Mouse (Mus musculus): ENCODE measurements around the gene Zfp595. TPM values are rescaled to one million over a fixed set of nuclear protein-coding genes. Genes with fewer than 3 reads are reported as not detected.
A peak's percentile ranks its signal among the peaks of the same experiment; 100 is the strongest.
"Not testable (repeated sequence)": the region's sequence is repeated elsewhere in the genome, so short reads cannot be mapped to it uniquely, and the experiment has no call there.

The Zfp595 gene
- total RNA-seq (2022): 1 to 10 TPM; 1.3 to 2.0 (median 1.5) TPM

DNA sequence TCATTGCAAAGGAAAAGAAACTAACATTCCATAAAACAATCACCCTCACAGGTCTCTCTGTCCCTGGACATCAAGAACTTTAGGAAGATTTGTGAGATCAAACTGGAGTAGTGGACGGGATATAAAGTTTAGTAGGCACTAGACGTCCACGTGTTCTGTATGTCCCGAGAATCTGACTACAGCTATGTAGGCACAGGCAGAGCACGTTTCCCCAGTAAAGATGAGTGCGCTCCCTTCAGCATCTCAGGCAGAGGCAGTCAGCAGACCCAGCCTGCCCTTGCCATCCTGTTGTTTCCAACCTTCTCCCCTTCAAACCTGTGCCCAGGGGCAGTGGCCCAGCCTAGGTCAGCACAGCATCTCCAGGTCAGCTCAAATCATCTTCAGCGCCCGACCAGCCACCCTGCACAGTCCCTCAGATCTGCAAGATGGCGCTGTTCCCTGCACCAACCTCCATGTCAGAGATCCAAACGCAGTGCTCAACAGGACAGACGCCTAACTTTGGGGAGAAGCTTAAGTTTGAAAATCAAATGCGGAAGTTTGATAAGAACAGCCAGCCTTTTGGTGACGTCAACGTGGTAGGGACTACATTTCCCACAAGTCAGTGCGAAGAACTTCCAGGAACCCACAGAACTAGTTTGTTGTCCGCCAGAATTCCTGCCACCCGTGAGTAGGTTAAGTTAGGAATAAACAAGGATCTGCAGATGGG lies at the start of gene Zfp595:
TSS of gene Zfp595 (minus strand) at position 552 of the 706 bp plus-strand sequence.
- DNase-seq (ENCODE audit: low spot score in 2 of 2): peak; percentile 68 to 73

DNA sequence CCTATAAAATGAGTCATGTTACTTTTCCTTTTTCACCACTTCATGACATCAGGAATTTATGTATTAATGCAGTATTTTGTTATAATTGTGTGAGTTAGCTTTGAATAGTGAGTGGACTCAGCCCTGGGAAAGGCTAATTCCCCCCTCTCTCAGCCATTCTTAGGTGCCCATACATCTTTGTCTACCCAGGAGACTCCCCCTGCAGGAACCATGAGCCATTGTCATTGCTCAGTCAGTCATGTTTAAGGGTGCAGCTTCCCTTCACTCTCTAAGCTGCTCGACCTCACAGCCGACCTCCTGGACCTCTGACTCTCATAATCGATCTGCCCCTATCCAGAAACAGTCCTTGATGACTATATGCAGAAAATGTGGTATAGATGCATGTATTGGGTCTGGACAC lies 43.9 kb upstream of the Zfp595 start:
- not testable (repeated sequence) for DNase-seq (ENCODE audit: low spot score in 2 of 2)

DNA sequence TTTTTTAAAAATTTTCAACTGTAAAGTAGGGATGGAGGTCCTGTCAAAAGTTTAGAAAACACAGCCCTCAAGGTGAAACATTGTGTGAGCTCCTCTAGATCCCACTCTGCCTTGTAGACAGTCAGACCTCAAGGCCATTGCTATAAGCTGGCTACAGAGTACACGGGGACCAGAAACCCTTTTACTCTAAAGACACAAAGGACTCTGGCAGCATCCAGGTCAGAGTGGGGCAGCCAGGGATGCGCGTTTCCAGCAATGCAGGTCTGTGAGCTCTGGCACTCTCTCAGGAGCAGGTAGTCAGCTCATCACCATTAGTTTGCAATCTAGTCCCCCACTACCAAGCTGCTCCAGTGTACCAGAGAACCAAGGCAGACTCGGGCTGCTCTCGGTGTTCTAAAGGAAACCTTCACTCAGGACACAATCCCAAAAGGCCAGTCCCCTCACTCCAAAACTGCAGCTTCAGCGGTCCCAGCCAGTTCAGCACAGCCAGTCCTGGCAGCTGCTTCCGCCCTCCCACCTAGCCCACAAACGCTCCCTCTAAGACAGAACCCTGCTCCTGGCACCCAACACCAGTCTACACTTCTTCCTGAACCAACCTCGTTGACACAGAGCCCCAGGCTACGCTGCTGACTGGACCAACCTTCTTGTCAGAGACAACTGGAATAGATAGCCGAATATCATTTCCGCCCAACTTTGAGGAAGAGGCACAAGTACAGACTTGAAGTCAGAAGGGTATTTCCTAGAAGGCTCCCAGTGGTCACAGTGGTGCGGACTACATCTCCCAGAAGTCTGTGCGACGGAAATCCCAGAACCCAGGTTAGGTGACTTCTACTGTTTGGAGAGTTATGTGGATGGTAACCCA lies 42.9 kb upstream of the Zfp595 start, which contains the start of the genes Gm28041 and Zfp456:
TSS of gene Gm28041 (minus strand) at position 684 of the 862 bp plus-strand sequence.
TSS of gene Zfp456 (minus strand) at position 761 of the 862 bp plus-strand sequence.
- DNase-seq (ENCODE audit: low spot score in 2 of 2): peak; percentile 22 to 23

DNA sequence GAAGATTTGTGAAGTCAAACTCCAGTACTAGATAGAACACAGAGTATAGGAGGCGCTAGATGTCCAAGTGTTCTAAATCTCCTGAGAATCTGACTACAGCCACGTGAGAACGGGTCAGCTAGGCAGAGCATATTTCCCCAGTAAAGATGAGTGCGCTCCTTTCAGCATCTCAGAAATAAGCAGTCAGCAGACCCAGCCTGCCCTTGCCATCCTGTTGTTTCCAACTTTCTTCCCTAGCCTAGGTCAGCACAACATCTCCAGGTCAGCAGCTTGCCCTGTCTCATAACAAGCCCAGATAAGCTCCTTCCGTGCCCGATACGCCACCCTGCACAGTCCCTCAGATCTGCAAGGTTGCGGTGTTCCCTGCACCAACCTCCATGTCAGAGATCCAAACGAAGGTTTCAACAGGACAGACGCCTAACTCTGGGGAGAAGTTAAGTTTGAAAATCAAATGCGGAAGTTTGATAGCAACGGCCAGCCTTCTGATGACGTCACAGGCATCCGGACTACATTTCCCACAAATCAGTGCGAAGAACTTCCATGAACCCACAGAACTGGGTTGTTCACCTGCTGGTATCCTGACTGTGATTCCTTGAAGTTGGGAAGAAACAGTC lies 27.9 kb upstream of the Zfp595 start, which contains the start of the genes Gm28044 and Zfp953:
TSS of gene Gm28044 (minus strand) at position 406 of the 614 bp plus-strand sequence.
TSS of gene Zfp953 (minus strand) at position 475 of the 614 bp plus-strand sequence.
- peak; percentile 74 to 80 for DNase-seq (ENCODE audit: low spot score in 2 of 2)

DNA sequence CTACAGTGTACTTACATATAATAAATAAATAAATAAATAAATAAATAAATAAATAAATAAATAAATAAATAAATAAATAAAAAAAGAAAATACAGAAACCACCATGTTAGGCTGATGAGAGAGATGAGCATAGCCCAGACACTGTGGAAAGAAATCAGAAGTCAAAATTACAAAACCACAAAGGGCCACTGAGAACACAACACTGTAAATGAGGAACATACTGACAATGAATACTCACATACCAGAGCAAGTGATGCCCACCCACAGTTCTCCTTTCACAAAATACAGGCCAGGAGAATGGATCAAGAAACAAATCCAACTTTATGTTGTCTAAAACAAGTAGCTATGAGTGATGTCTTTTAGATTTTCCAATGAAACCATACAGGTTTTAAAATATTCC lies 19.5 kb upstream of the Zfp595 start:
- DNase-seq (ENCODE audit: low spot score in 2 of 2): no peak

DNA sequence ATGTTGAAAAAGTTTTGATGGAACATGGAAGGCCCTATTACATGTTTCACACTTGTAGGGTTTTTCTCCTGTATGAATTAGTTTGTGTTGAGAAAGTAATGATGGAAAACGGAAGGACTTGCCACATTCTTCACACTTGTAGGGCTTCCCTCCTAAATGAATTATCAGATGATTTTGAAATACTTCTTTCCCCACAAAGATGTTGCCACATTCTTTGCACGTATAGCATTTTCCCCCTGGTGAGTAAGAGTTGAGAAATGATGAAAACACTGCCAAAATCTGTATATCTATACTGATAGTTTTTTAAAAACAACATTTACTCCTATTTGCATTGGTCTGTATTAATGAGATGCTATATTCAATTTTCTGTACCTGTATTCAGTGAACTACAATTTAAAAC lies 11.1 kb upstream of the Zfp595 start:
- DNase-seq (ENCODE audit: low spot score in 2 of 2): no peak

DNA sequence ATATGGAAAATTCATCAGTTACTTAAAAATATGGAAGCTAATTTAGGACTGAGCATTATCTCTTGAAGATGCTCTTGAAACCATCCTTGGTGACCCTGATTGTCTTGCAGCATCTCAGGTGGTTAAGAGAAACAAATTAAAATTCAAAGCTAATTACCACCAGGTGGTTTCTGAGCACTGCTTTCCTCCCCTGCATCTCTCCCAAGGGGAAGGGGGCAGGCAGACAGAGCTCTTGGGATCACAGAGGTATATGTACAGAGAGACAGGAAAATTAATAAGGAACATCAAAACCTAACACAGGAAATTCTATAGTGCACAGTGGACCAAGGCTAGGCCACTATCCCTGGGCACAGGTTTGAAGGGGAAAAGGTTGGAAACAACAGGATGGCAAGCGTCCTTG lies 507 bp upstream of the Zfp595 start:
- no peak for DNase-seq (ENCODE audit: low spot score in 2 of 2)

DNA sequence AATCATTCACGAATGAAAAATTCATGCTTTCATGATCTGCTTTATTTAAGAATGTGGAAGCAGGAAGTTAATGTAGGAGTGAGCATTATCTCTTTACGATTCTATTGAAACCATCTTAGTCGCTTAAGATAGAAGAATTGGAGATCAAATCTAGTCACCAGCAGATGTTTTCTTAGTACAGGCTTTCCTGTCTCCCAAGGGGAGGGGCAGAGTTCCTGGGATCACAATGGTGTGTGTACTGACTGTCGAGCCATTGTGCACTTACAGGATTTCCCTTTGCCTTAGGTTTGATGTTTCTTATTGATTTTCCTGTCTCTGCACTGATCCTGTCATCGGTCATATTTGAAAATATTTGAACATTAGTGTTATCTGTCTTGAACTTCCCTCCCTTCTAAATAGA lies 25.7 kb downstream of the Zfp595 start:
- DNase-seq (ENCODE audit: low spot score in 2 of 2): no peak

DNA sequence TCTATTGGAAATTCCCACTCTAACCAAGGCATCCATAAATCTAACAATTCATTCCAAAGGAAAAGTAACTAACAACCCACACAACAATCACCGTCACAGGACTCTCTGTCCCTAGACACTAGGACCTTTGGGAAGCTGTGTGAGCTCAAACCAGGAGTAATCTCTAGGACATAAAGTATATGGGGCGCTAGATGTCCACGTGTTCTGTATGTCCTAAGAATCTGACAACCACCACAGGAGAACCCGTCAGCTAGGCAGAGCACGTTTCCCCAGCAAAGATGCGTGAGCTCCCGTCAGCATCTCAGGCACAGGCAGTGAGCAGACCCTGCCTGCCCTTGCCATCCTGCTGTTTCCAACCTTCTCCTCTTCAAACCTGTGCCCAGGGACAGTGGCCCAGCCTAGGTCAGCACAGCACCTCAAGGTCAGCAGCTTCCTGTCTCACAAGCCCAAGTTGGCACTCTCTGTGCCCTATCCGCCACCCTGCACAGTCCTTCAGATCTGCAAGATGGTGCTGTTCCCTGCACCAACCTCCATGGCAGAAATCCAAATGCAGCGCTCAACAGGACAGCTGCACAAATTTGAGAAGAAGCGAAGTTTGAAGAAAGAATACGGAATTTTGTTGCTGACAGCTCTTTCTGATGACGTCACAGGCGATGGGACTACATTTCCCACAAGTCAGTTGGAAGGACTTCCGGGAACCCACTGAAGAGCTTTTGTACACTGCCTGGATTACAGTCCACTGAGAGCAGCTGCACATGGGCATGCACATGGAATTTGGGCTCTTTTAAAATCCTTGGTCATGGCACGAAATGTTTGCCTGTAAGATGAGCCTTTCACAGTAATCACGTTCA lies 26.3 kb downstream of the Zfp595 start, which contains the start of gene Zfp457:
TSS of gene Zfp457 (minus strand) at position 664 of the 851 bp plus-strand sequence.
- DNase-seq (ENCODE audit: low spot score in 2 of 2): peak; percentile 76 to 79

DNA sequence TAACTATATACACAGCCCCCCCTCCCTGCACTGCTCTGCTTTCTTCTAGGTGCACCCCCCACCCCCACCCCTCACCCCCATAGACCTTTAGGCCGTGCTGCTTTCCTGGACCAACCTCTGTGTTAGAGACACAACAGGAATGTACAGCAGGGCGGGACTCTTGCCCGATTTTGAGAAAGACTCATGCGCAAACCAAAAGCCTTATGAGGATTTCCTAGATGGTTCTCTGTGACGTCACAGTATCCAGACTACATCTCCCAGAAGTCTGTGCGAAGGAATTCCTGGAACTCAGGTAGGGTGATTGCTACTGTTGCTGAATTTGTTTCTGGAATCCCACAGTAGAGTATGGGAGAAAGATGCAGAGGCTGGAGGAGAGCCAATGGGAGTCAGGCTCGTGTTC lies 54.1 kb downstream of the Zfp595 start, which contains the start of gene Zfp458:
TSS of gene Zfp458 (minus strand) at position 153 of the 400 bp plus-strand sequence.
- no peak for DNase-seq (ENCODE audit: low spot score in 2 of 2)

DNA sequence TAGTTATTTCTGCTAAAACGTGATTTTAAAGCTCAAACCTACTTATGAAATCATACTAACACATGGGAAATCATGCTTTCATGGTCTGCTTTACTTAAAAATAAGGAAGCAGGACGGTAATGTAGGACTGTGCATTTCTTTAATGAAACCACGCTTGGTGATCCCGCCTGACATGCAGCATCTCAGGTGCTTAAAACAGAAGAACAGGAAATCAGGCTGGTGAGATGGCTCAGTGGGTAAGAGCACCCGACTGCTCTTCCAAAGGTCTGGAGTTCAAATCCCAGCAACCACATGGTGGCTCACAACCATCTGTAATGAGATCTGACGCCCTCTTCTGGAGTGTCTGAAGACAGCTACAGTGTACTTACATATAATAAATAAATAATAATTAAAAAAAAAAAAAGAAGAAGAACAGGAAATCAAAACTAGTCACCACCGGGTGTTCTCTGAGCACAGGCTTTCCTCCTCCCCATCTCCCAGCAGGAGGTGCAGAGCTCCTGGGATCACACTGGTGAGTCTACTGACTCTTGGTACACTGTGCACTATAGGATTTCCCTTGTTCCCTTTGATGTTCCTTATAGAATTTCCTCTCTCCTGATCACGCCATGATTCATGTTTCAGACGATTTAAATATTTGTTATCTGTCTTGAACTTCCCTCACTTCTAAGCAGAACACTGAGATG lies 62.8 kb downstream of the Zfp595 start:
- not testable (repeated sequence) for DNase-seq (ENCODE audit: low spot score in 2 of 2)

DNA sequence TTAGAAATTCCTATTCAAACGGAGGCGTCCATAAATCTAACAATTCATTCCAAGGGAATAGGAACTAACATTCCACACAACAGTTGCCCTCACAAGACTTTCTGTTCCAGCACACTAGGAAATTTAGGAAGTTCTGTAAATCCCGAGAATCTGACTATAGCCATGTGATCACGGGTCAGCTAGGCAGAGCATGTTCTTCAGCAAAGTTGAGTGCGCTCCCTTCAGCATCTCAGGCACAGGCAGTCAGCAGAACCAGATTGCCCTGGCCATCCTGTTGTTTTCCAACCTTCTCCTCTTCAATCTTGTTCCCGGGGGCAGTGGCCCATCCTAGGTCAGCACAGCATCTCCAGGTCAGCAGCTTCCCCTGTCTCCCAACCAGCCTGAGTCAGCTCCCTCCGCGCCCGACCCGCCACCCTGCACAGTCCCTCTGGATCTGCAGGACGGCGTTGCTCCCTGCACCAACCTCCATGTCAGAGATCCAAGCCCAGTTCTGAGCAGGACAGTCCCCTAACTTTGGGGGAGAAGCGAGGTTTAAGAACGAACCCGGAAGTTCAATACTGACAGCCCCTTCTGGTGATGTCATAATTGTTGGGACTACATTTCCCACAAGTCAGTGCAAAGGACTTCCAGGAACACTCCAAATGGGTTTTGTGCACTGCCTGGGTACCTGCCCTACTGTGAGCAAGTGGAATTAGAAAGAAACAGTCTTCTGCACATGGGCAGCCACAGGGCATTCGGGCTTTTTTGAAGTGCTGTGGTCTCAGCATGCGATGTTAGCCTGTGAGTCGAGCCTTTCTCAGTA lies 63.6 kb downstream of the Zfp595 start:
- peak; percentile 25 to 26 for DNase-seq (ENCODE audit: low spot score in 2 of 2)

Other genes starting within 250 kb of the Zfp595 start
- 1 to 10 TPM; 1.6 to 2.3 (median 1.9) TPM for gene Zfp708, start 234.6 kb downstream of the Zfp595 start, total RNA-seq (2022)
- gene Gm28557, start 224.0 kb downstream of the Zfp595 start, total RNA-seq (2022): 1 to 10 TPM; 1.0 to 2.2 (median 1.9) TPM
- under 1 TPM; 0.40 to 0.68 (median 0.53) TPM for gene Rslcan18, start 216.3 kb downstream of the Zfp595 start, total RNA-seq (2022)
- 1 to 10 TPM; 5.3 to 7.1 (median 5.5) TPM for gene Zfp759, start 210.9 kb downstream of the Zfp595 start, total RNA-seq (2022)
- gene Rsl1, start 159.4 kb downstream of the Zfp595 start, total RNA-seq (2022): 1 to 10 TPM; 1.8 to 2.9 (median 2.1) TPM
- 1 to 10 TPM in 1 of 4 experiments, under 1 TPM in 3; 0.41 to 1.0 (median 0.70) TPM for gene Zfp455, start 138.1 kb downstream of the Zfp595 start, total RNA-seq (2022)
- gene Zfp458, start 54.1 kb downstream of the Zfp595 start, total RNA-seq (2022): 1 to 10 TPM in 3 of 4 experiments, under 1 TPM in 1; 0.83 to 1.7 (median 1.2) TPM
- gene Zfp457, start 26.1 kb downstream of the Zfp595 start, total RNA-seq (2022): 1 to 10 TPM; 3.9 to 6.5 (median 4.9) TPM
- 1 to 10 TPM in 1 of 4 experiments, under 1 TPM in 2, not detected in 1; 0.78 to 1.0 (median 0.90) TPM for gene Gm28044, start 28.0 kb upstream of the Zfp595 start, total RNA-seq (2022)
- gene Zfp953, start 28.0 kb upstream of the Zfp595 start, total RNA-seq (2022): 1 to 10 TPM; 1.0 to 1.3 (median 1.1) TPM
- 1 to 10 TPM in 1 of 4 experiments, under 1 TPM in 1, not detected in 2; 0.63 to 1.1 TPM for gene Gm28041, start 43.2 kb upstream of the Zfp595 start, total RNA-seq (2022)
- gene Zfp456, start 43.2 kb upstream of the Zfp595 start, total RNA-seq (2022): under 1 TPM; 0.08 to 0.54 (median 0.15) TPM
- gene Zfp429, start 67.2 kb upstream of the Zfp595 start, total RNA-seq (2022): 1 to 10 TPM in 2 of 4 experiments, under 1 TPM in 2; 0.88 to 1.3 (median 1.1) TPM
- gene Zfp459, start 88.8 kb upstream of the Zfp595 start, total RNA-seq (2022): 1 to 10 TPM in 1 of 4 experiments, under 1 TPM in 3; 0.22 to 1.7 (median 0.53) TPM
- 1 to 10 TPM; 7.1 to 8.5 (median 8.2) TPM for gene Zfp874a, start 119.1 kb upstream of the Zfp595 start, total RNA-seq (2022)
- gene Zfp874b, start 151.7 kb upstream of the Zfp595 start, total RNA-seq (2022): 10 to 100 TPM; 11.1 to 16.0 (median 13.9) TPM
- 1 to 10 TPM; 2.9 to 3.5 (median 3.1) TPM for gene Zfp58, start 168.0 kb upstream of the Zfp595 start, total RNA-seq (2022)
- under 1 TPM in 3 of 4 experiments, not detected in 1; 0.39 to 0.94 (median 0.58) TPM for gene Gm26965, start 193.6 kb upstream of the Zfp595 start, total RNA-seq (2022)
- 1 to 10 TPM; 3.2 to 4.6 (median 4.3) TPM for gene Zfp87, start 193.6 kb upstream of the Zfp595 start, total RNA-seq (2022)
- 1 to 10 TPM; 2.1 to 2.7 (median 2.3) TPM for gene Zfp748, start 221.3 kb upstream of the Zfp595 start, total RNA-seq (2022)